ENCODE assay signal across 28 mouse cellular contexts in genomic region chr3:154244932-154245331, GRCm38 (mm10).
"Had no signal": no experiment of that assay in that cellular context is flagged by ENCODE, and none has a peak within 500 bp of the region (broad histone marks: within the 10 kb centered on the region; RNA-seq: fewer than 3 reads in every experiment).

No protein-coding gene starts in this region.

- H3K9ac ChIP-seq: embryonic facial prominence, embryonic 12.5 days; embryonic facial prominence, embryonic 13.5 days; embryonic facial prominence, embryonic 15.5 days; forebrain, embryonic 12.5 days; forebrain, embryonic 13.5 days; forebrain, embryonic 15.5 days; forebrain, postnatal 0 days had no signal

- H3K4me3 ChIP-seq: embryonic facial prominence, embryonic 10.5 days; embryonic facial prominence, embryonic 12.5 days; embryonic facial prominence, embryonic 13.5 days; embryonic facial prominence, embryonic 15.5 days; erythroblast, embryonic 14.5 days; forebrain, embryonic 10.5 days; forebrain, embryonic 12.5 days; forebrain, embryonic 13.5 days; forebrain, embryonic 15.5 days; gastrocnemius, adult 2 months; heart, adult 2 months had no signal

- DNase-seq: cerebellum, adult 2 months; cerebellum, adult 8-10 months; cerebellum, adult 9-10 months; cerebellum, adult 9-11 months; cerebellum, postnatal 10 days; cerebellum, postnatal 14 days; cerebellum, postnatal 25 days; cerebellum, postnatal 36 days; embryo, embryonic 11 days; forebrain, postnatal 0 days; gastrocnemius, adult 2 months; gastrocnemius, postnatal 10 days; gastrocnemius, postnatal 14 days; gastrocnemius, postnatal 25 days; gastrocnemius, postnatal 36 days; heart, adult 18-20 months; heart, adult 2 months had no signal

- H3K27me3 ChIP-seq: embryonic facial prominence, embryonic 12.5 days; embryonic facial prominence, embryonic 13.5 days; embryonic facial prominence, embryonic 15.5 days; forebrain, embryonic 12.5 days; forebrain, embryonic 13.5 days; forebrain, embryonic 15.5 days had no signal

- ATAC-seq: forebrain, embryonic 13.5 days; forebrain, embryonic 14.5 days; forebrain, embryonic 15.5 days; forebrain, embryonic 16.5 days; forebrain, postnatal 0 days had no signal

- H3K9me3 ChIP-seq: embryonic facial prominence, embryonic 15.5 days; forebrain, embryonic 15.5 days had no signal

- H3K4me2 ChIP-seq: embryonic facial prominence, embryonic 12.5 days; embryonic facial prominence, embryonic 13.5 days; embryonic facial prominence, embryonic 15.5 days; forebrain, embryonic 12.5 days; forebrain, embryonic 13.5 days; forebrain, embryonic 15.5 days had no signal

- H3K4me1 ChIP-seq: embryonic facial prominence, embryonic 10.5 days; embryonic facial prominence, embryonic 12.5 days; embryonic facial prominence, embryonic 13.5 days; embryonic facial prominence, embryonic 15.5 days; forebrain, embryonic 10.5 days; forebrain, embryonic 12.5 days; forebrain, embryonic 13.5 days; forebrain, embryonic 15.5 days had no signal

- H3K27ac ChIP-seq: embryonic facial prominence, embryonic 10.5 days; embryonic facial prominence, embryonic 12.5 days; embryonic facial prominence, embryonic 13.5 days; embryonic facial prominence, embryonic 15.5 days; forebrain, embryonic 10.5 days; forebrain, embryonic 12.5 days; forebrain, embryonic 13.5 days; forebrain, embryonic 15.5 days; gastrocnemius, adult 2 months; heart, adult 2 months had no signal

- H3K36me3 ChIP-seq: embryonic facial prominence, embryonic 10.5 days; embryonic facial prominence, embryonic 12.5 days; embryonic facial prominence, embryonic 13.5 days; embryonic facial prominence, embryonic 15.5 days; forebrain, embryonic 10.5 days; forebrain, embryonic 12.5 days; forebrain, embryonic 15.5 days had no signal
